Mouse (Mus musculus) cerebellum, adult 11 months (tissue): ENCODE data around the gene Cdrt4.
A peak's percentile ranks its signal among the peaks of the same experiment; 100 is the strongest.

ENCODE experiments used
- DNase-seq: peaks from one replicate; pipeline ENCODE4 v3.0.0; 2022

Cdrt4 gene

GRCm38 (mm10) chr11:62951012-62951411 is at the start of gene Cdrt4:
Gene Cdrt4 (plus strand): TSS chr11:62951193.
- no peak for DNase-seq

- peak; percentile 33 for DNase-seq
These were observed 49.2 kb upstream of the Cdrt4 start for GRCm38 (mm10) chr11:62901699-62902323.

DNA sequence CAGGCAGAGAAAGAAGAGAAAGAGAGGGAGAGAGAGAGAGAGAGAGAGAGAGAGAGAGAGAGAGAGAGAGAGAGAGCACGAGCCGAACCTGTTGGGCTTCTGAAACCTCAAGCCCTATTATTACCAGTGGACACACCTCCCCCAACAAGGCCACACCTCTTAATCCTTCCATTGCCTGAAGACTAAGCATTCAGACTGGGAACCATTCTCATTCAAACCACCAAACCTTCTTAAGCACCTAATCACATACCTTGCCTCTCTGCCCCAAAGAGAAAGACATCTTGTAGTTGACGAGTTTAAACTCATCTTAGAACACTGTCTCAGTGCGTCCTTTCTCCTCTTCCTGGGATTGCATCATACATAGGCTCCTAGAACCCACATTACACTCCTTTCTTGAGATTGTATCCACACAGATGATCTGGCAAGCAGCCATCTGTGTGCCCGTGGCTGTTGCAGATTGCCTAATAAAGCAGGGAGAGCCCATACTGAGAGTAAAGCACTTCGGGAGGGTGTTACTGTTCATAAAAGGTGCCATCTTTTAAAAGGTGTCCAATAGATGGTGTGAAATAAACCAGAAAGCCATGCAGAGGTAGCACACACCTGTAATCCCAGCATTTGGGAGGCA is 47.0 kb upstream of the Cdrt4 start:
- no peak for DNase-seq

DNA sequence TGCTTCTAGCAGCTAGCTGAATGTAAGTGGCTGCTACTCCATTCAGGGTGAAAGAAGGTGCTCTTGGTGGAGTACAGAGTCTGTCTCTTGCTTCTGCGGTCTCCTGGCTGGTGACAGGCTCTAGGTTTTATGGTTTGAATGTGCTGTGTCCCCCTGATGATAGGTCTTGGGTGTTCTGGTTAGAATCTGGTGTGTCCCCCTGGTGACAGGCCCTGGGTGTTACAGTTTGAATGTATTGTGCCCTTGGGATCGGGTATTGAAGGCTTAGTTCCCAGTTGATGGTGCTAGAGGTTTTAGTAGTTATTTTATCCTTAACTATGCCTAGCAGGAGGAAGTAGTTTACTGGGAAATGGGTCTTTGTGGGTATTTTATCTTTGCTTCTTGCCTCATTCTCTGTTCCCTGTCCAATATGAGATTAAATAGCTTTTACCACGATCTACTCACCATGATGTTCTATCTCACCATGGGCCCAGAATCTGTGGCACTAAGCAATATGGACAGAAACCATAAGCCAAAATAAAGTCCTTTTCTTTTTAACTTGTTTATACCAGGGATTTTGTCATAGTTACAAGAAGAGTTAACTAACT is 41.2 kb upstream of the Cdrt4 start:
- DNase-seq, result no peak

DNA sequence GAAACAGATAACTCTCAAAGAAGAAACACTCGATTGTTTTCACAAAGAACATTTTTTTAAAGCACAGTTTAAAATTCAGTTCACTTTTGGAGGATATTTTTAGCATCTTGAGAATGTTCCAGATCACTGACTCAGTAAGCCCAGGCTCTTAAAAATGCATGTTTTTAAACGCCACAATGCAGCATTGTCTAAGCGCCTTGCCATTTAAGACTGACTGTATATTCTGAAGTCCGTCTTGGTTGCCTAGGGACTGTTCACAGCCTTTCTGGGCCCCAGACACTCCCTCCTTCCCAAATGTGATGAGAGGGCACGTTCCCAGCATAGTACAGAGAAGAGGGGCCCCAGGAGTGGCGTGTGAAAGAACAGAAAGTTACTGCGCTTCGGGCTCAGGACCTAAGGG is 39.6 kb upstream of the Cdrt4 start:
- DNase-seq, result no peak

GRCm38 (mm10) chr11:62913141-62913540 is 37.9 kb upstream of the Cdrt4 start:
- no peak for DNase-seq

DNA sequence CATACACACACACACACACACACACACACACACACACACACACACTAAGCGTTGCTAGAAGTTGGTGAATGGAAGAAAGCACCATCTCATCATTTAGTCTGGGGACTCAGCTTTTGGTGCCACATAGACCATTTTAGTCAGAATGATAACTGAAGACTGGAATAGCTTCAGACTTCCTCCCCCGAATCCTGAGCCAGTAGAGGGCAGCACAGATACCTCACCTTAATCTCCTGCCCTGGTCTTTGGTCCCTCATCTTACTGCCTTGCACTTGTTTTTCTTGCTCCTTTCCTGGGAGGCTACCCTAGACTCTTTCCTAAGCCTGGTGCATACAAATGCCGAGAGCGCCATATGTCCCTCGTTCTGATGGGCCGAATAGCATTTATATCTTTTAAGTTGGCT is 36.5 kb upstream of the Cdrt4 start:
- no peak for DNase-seq

- DNase-seq, result no peak
These were observed 35.5 kb upstream of the Cdrt4 start for GRCm38 (mm10) chr11:62915486-62915885.

DNA sequence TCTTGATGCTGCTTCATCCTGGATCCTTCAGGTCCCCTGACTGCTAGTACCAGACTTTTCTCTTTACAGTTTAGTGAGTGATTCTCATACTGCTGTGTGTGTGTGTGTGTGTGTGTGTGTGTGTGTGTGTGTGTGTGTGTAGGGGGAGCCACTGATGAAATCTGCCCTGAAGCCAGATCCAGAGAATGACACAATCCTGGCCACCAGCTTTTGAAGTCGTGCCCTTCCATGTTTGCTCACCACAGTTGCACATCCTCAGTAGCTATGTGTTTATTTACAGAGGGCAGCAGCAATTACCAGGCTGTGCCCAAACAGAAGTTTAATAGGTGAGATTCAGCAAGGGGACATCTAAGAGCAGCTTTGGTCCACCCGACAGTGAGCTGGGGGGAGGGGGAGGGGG is 34.2 kb upstream of the Cdrt4 start:
- no peak for DNase-seq

- no peak for DNase-seq
These were observed 30.8 kb upstream of the Cdrt4 start for GRCm38 (mm10) chr11:62919946-62920742.

- no peak for DNase-seq
These were observed 30.3 kb upstream of the Cdrt4 start for GRCm38 (mm10) chr11:62920743-62921050.

GRCm38 (mm10) chr11:62921052-62921977 is 29.7 kb upstream of the Cdrt4 start:
- DNase-seq, result peak; percentile 80

- DNase-seq, result no peak
These were observed 26.8 kb upstream of the Cdrt4 start for GRCm38 (mm10) chr11:62924091-62924761.

DNA sequence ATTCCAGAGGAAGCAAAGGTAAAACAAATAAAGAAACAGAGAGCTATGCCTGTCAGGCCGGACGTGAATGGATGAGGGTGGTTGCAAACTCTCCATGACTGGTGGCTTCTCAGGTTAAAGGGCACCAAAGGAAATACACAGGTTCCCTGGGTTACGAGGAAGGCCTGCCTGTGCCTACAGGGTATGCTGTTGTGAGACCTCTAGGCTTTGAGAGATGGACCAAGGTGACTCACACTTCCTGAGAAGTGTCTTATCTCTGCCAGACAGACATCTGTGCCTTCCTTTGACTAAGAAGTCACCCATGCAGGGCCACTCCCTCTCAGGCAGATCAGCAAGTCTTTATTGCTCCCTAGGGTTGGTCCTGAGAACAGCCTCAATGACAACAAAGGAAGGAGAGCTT is 21.2 kb upstream of the Cdrt4 start:
- DNase-seq, result no peak

DNA sequence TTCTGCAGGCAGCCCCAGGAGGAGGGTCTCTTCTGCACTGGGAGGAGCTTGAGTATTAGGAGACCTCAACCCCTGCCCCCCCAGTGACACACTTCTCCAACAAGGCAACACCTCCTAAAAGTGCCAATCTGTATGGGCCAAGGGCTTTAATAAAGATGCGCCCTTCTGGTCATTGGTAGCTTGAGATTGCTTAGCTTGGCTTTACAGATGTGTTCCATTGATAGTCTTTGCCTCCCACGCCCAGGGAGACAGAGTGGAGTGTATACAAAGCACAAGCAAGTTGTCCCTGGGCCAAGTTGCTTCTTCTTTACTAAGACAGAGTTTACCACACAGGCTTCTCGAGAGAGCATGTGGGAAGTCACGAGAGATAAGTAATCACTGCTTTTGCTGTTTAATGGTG is 20.4 kb upstream of the Cdrt4 start:
- no peak for DNase-seq

GRCm38 (mm10) chr11:62931141-62931540 is 19.9 kb upstream of the Cdrt4 start:
- DNase-seq, result no peak

DNA sequence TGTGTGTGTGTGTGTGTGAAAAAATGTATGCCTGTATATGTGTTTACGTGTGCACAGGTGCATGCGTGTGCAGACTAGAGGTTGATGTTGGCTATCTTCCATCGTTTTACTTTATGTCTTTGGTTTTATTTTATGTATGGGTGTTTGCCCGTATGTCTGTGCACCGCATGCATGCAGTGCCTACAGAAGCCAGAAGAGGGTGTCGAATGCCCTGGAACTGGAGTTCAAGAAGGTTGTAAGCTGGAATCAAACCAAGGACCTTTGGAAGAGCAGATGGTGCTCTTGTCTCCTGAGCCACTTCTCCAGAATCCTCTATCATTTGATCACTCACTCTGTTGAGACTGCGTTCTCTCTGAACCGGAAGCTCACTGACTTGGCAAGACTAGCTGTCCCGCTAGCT is 17.9 kb upstream of the Cdrt4 start:
- no peak for DNase-seq

DNA sequence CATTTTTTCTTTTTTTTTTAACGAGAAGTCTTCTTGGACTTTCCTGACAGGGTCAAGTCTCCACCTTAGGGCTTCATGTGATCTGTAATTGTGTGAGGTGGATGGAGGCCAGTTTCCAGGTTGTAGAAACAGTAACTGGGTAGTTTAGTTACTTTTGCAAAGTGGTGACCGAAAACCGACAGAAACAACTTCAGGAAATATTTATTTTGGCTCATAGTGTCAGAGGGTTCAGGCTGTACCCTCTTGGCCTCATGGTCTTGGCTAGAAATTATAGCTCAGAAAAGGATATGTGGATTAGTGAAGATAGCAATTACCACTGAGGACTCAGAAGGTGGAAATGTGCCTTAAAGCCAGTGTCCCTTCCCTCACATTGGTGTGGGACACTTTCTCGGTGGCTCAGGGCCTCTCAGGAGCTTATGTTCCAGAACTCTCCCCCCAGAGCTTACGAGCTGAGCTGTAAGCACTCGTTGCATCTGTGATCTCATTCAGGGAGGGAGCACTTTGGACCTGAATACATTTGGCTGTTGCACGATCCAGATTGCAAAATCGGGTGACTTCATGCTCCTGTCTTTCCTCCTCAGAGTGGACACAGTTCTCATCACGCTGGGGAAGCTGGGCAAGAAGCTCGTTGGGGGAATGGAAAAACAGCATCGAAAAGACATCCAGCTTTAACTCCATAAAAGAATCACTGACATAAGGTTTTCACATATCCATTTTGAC is 16.0 kb upstream of the Cdrt4 start:
- DNase-seq, result no peak

- no peak for DNase-seq
These were observed 13.0 kb upstream of the Cdrt4 start for GRCm38 (mm10) chr11:62937986-62938385.

DNA sequence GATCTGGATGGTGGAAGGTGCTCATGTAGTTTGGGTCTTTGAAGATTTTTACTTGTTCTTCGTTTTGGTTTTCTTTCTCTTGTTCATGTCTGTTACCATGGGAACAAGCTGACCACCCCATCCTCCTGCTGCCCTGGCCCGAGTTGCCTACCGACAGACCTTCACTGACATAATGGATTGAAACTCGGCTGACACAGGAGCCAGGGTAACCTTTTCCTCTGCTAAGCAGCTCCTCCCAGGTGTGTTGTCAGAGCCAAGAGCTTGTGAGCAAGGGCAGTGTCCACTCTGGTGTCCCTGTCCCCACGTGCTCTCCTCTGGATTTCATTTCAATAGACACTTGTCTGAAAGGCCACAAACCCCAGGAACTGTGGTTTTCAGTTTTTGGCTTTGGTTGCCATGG is 12.1 kb upstream of the Cdrt4 start:
- DNase-seq, result no peak

DNA sequence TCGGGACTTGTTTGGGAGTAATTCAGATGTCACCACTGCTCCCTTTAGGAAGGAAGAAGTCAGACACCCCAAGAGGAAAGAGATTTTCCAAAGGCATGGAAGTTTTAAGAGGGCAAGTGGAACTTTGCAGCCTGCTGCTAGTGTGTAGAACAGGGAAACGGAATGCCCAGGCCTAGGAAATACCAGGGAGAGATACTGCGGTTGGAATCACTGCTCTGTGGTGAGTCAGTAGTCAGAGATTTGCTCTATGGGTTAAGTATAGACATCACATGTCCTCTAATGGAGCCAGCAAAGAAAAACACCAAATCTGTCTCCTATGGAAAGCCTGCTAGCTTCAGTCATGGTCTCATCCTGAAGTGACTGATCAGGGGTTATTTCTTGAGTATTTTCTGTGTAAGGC is 10.8 kb upstream of the Cdrt4 start:
- DNase-seq, result no peak

GRCm38 (mm10) chr11:62943538-62943937 is 7.5 kb upstream of the Cdrt4 start:
- no peak for DNase-seq
